Mouse (Mus musculus) MEL (cell line): ENCODE results near the gene Mipol1. TPM values are rescaled to one million over a fixed set of nuclear protein-coding genes. Genes with fewer than 3 reads are reported as not detected.

Source experiments
- DNase-seq: peaks from one replicate; pipeline ENCODE4 v3.0.0; 2011; ENCODE audit warnings: low read depth, low spot score
- H3K27ac ChIP-seq: 2 replicates; pipeline ENCODE4 v1.5.1; 2012; ENCODE audit warnings: low read depth, mild to moderate bottlenecking, control low read depth, low read length, moderate library complexity; ENCODE audit not compliant: control insufficient read depth
- H3K27me3 ChIP-seq, 2 experiments: fragments of 150-350 bp in 1 of 2; sonication (generic) in 1 of 2; 2 replicates each; pipeline ENCODE4 v1.6.1; 2012; ENCODE audit warnings: low read length in 2 of 2, mild to moderate bottlenecking in 2 of 2, improper control_type of control experiment in 1 of 2, moderate library complexity in 1 of 2; ENCODE audit not compliant: insufficient read depth in 2 of 2, control insufficient read depth in 1 of 2
- H3K36me3 ChIP-seq, 2 experiments: 2 replicates each; pipeline ENCODE4 v1.6.1; 2012 to 2014; ENCODE audit warnings: low read length in 2 of 2, improper control_type of control experiment in 1 of 2, inconsistent platforms in 1 of 2, mild to moderate bottlenecking in 1 of 2; ENCODE audit not compliant: insufficient read depth in 2 of 2, control insufficient read depth in 1 of 2
- H3K4me1 ChIP-seq, 2 experiments: fragments of 150-350 bp in 1 of 2; sonication (generic) in 1 of 2; 2 replicates each; pipeline ENCODE4 v1.6.1; 2012; ENCODE audit warnings: low read length in 2 of 2, improper control_type of control experiment in 1 of 2, mild to moderate bottlenecking in 1 of 2; ENCODE audit not compliant: insufficient read depth in 2 of 2, control insufficient read depth in 1 of 2
- H3K4me3 ChIP-seq, 2 experiments: fragments of 150-350 bp in 1 of 2; sonication (generic) in 1 of 2; 2 replicates each; pipeline ENCODE4 v1.5.1; 2012; ENCODE audit warnings: low read depth in 2 of 2, low read length in 2 of 2, mild to moderate bottlenecking in 2 of 2, moderate library complexity in 2 of 2, control low read depth in 1 of 2, improper control_type of control experiment in 1 of 2; ENCODE audit not compliant: control insufficient read depth in 1 of 2, insufficient read depth in 1 of 2
- H3K79me2 ChIP-seq: 2 replicates; pipeline ENCODE4 v1.6.1; 2012; ENCODE audit warnings: mild to moderate bottlenecking, low read length, moderate library complexity; ENCODE audit not compliant: control insufficient read depth, poor library complexity, insufficient read depth
- H3K9ac ChIP-seq: 2 replicates; pipeline ENCODE4 v1.6.1; 2012; ENCODE audit warnings: low read depth, mild to moderate bottlenecking, control low read depth, low read length, moderate library complexity; ENCODE audit not compliant: control insufficient read depth, poor library complexity, severe bottlenecking
- H3K9me3 ChIP-seq: fragments of 150-350 bp; sonication (generic); replicated peaks from 2 replicates; pipeline ENCODE4 v1.6.1; 2012; ENCODE audit warnings: mild to moderate bottlenecking, low read length, improper control_type of control experiment, moderate library complexity; ENCODE audit not compliant: insufficient read depth
- BHLHE40 ChIP-seq: IDR thresholded peaks from 2 replicates; pipeline ENCODE4 v1.6.1; 2012; ENCODE audit warnings: low read depth, mild to moderate bottlenecking, inconsistent platforms, low read length, improper control_type of control experiment, borderline replicate concordance
- CHD1 ChIP-seq: IDR thresholded peaks from 2 replicates; pipeline ENCODE4 v1.6.1; 2012; ENCODE audit warnings: low read depth, mild to moderate bottlenecking, inconsistent platforms, low read length, improper control_type of control experiment
- CHD2 ChIP-seq: IDR thresholded peaks from 2 replicates; pipeline ENCODE4 v1.6.1; 2011; ENCODE audit warnings: low read length, improper control_type of control experiment
- E2F4 ChIP-seq: IDR thresholded peaks from 2 replicates; pipeline ENCODE4 v1.6.1; 2011; ENCODE audit warnings: low read depth, low read length, improper control_type of control experiment, borderline replicate concordance
- ELF1 ChIP-seq: IDR thresholded peaks from 2 replicates; pipeline ENCODE4 v1.6.1; 2014; ENCODE audit warnings: low read depth, mild to moderate bottlenecking, inconsistent platforms, low read length, improper control_type of control experiment, moderate library complexity
- EP300 ChIP-seq, 2 experiments: IDR thresholded peaks; 2 replicates each; pipeline ENCODE4 v1.6.1; 2011; ENCODE audit warnings: improper control_type of control experiment in 2 of 2, low read length in 2 of 2, low read depth in 1 of 2, mild to moderate bottlenecking in 1 of 2
- ETS1 ChIP-seq: IDR thresholded peaks from 2 replicates; pipeline ENCODE4 v1.6.1; 2012; ENCODE audit warnings: low read depth, mild to moderate bottlenecking, inconsistent platforms, low read length, improper control_type of control experiment, moderate library complexity
- GABPA ChIP-seq: IDR thresholded peaks from 2 replicates; pipeline ENCODE4 v1.6.1; 2012; ENCODE audit warnings: low read depth, mild to moderate bottlenecking, inconsistent platforms, low read length, improper control_type of control experiment, moderate library complexity
- GATA1 ChIP-seq: IDR thresholded peaks from 2 replicates; pipeline ENCODE4 v1.6.1; 2011; ENCODE audit warnings: low read depth, low read length, improper control_type of control experiment
- JUND ChIP-seq: IDR thresholded peaks from 2 replicates; pipeline ENCODE4 v1.6.1; 2011; ENCODE audit warnings: low read depth, mild to moderate bottlenecking, improper control_type of control experiment, low read length
- KAT2A ChIP-seq: conservative IDR thresholded peaks from 2 replicates; pipeline ENCODE4 v1.6.1; 2012; ENCODE audit warnings: low read depth, low read length, improper control_type of control experiment, inconsistent platforms
- MAFK ChIP-seq: IDR thresholded peaks from 2 replicates; pipeline ENCODE4 v1.6.1; 2011; ENCODE audit warnings: low read depth, mild to moderate bottlenecking, low read length, improper control_type of control experiment, borderline replicate concordance
- MAZ ChIP-seq: IDR thresholded peaks from 2 replicates; pipeline ENCODE4 v1.6.1; 2012; ENCODE audit warnings: low read depth, mild to moderate bottlenecking, inconsistent platforms, low read length, improper control_type of control experiment
- MEF2A ChIP-seq: IDR thresholded peaks from 2 replicates; pipeline ENCODE4 v1.6.1; 2014; ENCODE audit warnings: low read depth, mild to moderate bottlenecking, inconsistent platforms, low read length, improper control_type of control experiment; ENCODE audit not compliant: poor library complexity, insufficient replicate concordance, severe bottlenecking; ENCODE audit errors: extremely low read depth
- MXI1 ChIP-seq: IDR thresholded peaks from 2 replicates; pipeline ENCODE4 v1.6.1; 2011; ENCODE audit warnings: mild to moderate bottlenecking, low read depth, low read length, improper control_type of control experiment
- NELFE ChIP-seq: IDR thresholded peaks from 2 replicates; pipeline ENCODE4 v1.6.1; 2011; ENCODE audit warnings: low read depth, low read length, improper control_type of control experiment
- SMC3 ChIP-seq: IDR thresholded peaks from 2 replicates; pipeline ENCODE4 v1.6.1; 2011; ENCODE audit warnings: low read depth, low read length, improper control_type of control experiment
- UBTF ChIP-seq: IDR thresholded peaks from 2 replicates; pipeline ENCODE4 v1.6.1; 2012; ENCODE audit warnings: low read depth, mild to moderate bottlenecking, inconsistent platforms, low read length, improper control_type of control experiment, moderate library complexity, borderline replicate concordance; ENCODE audit not compliant: insufficient read depth
- USF1 ChIP-seq: IDR thresholded peaks from 2 replicates; pipeline ENCODE4 v1.6.1; 2014; ENCODE audit warnings: low read depth, mild to moderate bottlenecking, inconsistent platforms, low read length, improper control_type of control experiment, moderate library complexity
- ZKSCAN1 ChIP-seq: IDR thresholded peaks from 2 replicates; pipeline ENCODE4 v1.6.1; 2012; ENCODE audit warnings: low read depth, mild to moderate bottlenecking, inconsistent platforms, low read length, improper control_type of control experiment, moderate library complexity
- ZMIZ1 ChIP-seq: IDR thresholded peaks from 2 replicates; pipeline ENCODE4 v1.6.1; 2012; ENCODE audit warnings: low read depth, mild to moderate bottlenecking, inconsistent platforms, low read length, improper control_type of control experiment, moderate library complexity
- ZNF384 ChIP-seq: IDR thresholded peaks from 2 replicates; pipeline ENCODE4 v1.6.1; 2012; ENCODE audit warnings: low read depth, mild to moderate bottlenecking, inconsistent platforms, low read length, improper control_type of control experiment
- polyA plus RNA-seq, 2 experiments: library from polyadenylated mRNA; stranded (reverse) in 1 of 2; unstranded in 1 of 2; fragments of >175 nt in 1 of 2; fragments of >200 nt in 1 of 2; gene quantifications; 2 replicates each; pipeline versions ENCODE4 v1.2.1 to v1.2.4; 2012; ENCODE audit warnings: low replicate concordance in 2 of 2, low read depth in 1 of 2; ENCODE audit not compliant: insufficient read length in 2 of 2, insufficient read depth in 1 of 2, missing spikeins in 1 of 2
- total RNA-seq: library from RNA; depleted of rRNA; stranded (reverse); fragments of 300-350 nt; gene quantifications from 2 replicates; pipeline ENCODE4 v1.2.3, GENCODE M21; 2012

Mipol1 gene
- total and polyA plus RNA-seq, 3 experiments: 4.0 to 8.3 TPM; not detected in 1

DNA sequence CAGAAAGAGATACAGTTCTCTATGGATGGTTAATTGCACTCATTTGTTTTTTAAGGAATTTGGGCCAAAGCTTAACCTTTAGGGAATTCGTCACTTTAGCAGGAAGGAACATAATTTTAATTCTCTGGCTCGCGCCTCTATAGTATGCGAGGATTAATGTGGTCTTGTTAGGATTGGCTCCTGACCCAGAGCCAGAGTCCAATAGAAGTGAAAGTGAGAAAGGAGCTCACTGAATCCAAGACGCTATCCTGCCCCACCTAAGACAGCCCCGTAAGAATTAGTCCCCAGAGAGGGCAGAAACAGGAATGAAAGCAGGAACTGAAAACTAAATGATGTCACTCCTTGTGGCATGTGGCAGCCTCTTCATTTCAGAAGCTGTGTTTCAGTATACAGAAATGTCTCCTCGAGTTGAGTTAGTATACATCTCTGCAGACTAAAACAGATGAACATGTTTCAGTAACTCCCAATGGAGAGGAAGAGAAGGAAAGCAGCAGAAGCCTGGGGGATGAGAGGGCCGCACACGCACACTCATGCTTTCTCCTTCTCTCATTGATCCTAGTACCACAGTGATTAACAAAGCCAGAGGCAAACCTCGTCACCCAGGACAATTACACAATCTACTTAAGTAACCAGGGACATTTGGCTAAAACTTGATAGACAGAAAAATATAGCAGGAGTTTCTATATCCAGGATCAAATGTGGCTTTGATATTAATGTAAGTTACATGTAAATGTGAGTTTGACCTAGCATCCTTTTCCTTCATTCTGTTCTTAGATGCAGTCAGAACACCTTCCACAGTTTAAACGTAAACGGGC is 234.5 kb downstream of the Mipol1 start:
- Histone ChIP-seq H3K4me3 (no peak overlapping the region), H3K9me3 (no peaks in the 10 kb centered on the region), H3K27me3 (no peaks in the 10 kb centered on the region), H3K36me3 (no peaks in the 10 kb centered on the region), H3K27ac (no peak overlapping the region), H3K9ac (no peak overlapping the region), H3K4me1 (no peaks in the 10 kb centered on the region), H3K79me2 (no peaks in the 10 kb centered on the region)
- TF ChIP-seq KAT2A: no peak
- TF ChIP-seq JUND: no peak
- DNase-seq: no peak

DNA sequence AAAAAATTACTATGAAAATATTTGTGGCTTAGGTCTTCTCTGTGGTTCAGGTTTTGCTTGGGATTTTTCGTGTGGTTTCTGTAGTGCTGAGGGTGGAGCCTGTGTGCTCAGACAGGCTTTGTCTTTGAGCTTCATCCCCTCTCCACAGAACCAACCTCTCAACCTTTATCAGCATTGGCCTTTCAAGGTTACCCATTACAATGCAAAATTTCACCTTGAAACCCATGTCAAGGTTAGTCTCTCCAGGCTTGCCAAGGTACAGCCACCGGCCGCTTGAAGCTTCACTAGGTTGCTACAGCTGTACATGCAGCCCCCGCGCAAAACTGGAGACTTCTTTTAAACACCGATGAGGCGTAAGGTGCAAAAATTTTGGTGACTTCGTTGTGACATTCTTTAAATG is 241.6 kb downstream of the Mipol1 start:
- no peak overlapping the region for H3K9ac ChIP-seq

DNA sequence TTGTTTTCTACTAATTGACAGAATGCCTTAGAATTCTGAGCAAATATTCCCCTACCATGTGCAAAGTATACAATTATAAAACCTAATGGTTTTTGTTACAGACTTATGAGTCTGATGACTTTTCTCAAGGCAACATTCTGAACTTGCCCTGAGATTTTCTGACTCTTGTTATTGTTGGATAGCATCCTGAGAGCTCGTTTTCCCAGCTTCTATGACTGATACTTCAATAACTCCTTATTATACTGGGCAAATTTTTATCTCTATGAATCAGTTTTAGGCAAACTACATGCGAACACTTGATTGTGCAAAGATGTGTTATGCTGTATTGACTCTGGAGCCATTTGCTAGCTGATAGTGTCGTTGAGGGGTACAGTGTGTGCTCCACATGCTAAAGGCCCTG is 246.6 kb downstream of the Mipol1 start:
- Histone ChIP-seq H3K9me3 (no peaks in the 10 kb centered on the region), H3K79me2 (no peaks in the 10 kb centered on the region), H3K4me3 (no peak overlapping the region), H3K9ac (no peak overlapping the region), H3K27me3 (no peaks in the 10 kb centered on the region), H3K27ac (no peak overlapping the region), H3K36me3 (no peaks in the 10 kb centered on the region), H3K4me1 (no peaks in the 10 kb centered on the region)
- TF ChIP-seq GATA1: no peak
- no peak for TF ChIP-seq USF1
- no peak for TF ChIP-seq ETS1
- no peak for TF ChIP-seq ZKSCAN1
- TF ChIP-seq KAT2A: no peak
- TF ChIP-seq ZMIZ1: no peak
- TF ChIP-seq CHD1: no peak
- TF ChIP-seq CHD2: no peak
- no peak for TF ChIP-seq BHLHE40
- TF ChIP-seq UBTF: no peak
- no peak for TF ChIP-seq MXI1
- no peak for TF ChIP-seq ELF1
- TF ChIP-seq MAZ: no peak
- no peak for TF ChIP-seq ZNF384
- no peak for TF ChIP-seq GABPA
- no peak for TF ChIP-seq SMC3
- TF ChIP-seq EP300 (IDR thresholded peaks at IDR 0.05; ENCODE audit: low read depth in 1 of 2, low read length in 2 of 2): no peak
- no peak for DNase-seq

More for the DNA sequence above, 241.6 kb downstream of the Mipol1 start:
- H3K4me3 ChIP-seq: no peak overlapping the region
- no peaks in the 10 kb centered on the region for H3K27me3 ChIP-seq
- no peak for DNase-seq
- TF ChIP-seq NELFE (no peak), ZKSCAN1 (no peak), CHD2 (no peak), MAFK (no peak), E2F4 (no peak), JUND (no peak), MEF2A (no peak), KAT2A (no peak)
- H3K79me2 ChIP-seq: no peaks in the 10 kb centered on the region
- no peaks in the 10 kb centered on the region for H3K9me3 ChIP-seq
- H3K4me1 ChIP-seq: no peaks in the 10 kb centered on the region
- H3K27ac ChIP-seq: no peak overlapping the region
- no peaks in the 10 kb centered on the region for H3K36me3 ChIP-seq
